Mouse (Mus musculus) erythroblast, embryonic 14.5 days (primary cell): ENCODE data around the gene Wnt4.

Source experiments
- GATA1 ChIP-seq: IDR thresholded peaks from 2 replicates; pipeline ENCODE4 v1.6.1; 2012; ENCODE audit warnings: low read length, inconsistent platforms, mixed read lengths
- TAL1 ChIP-seq: IDR thresholded peaks from 3 replicates; pipeline ENCODE4 v1.6.1; 2012; ENCODE audit warnings: low read length, inconsistent platforms, mixed read lengths

- TF ChIP-seq GATA1, result no peak
- TF ChIP-seq TAL1, result no peak
Measured at GRCm38 (mm10) chr4:137324926-137325325, 47.6 kb downstream of the Wnt4 start.
